Mouse (Mus musculus) intestine, embryonic 16.5 days (tissue): ENCODE measurements at regions not wholly inside any gene's neighbourhood (a gene's known extent, or its start where the extent isn't known, plus 50 kb on each side); places are given as distances from the start of the nearest gene placed in this dataset.

ENCODE experiments used
- ATAC-seq: fragments of 200-750 bp; cut with Nextera tagmentation; 2 replicates; pipeline ENCODE4 v1.8.0; 2017; ENCODE audit warnings: moderate TSS enrichment, moderate library complexity
- H3K27ac ChIP-seq: fragments of 300-500 bp; sonication (generic); 2 replicates; pipeline ENCODE4 v1.5.1; 2014; ENCODE audit warnings: mild to moderate bottlenecking, low read length
- H3K27me3 ChIP-seq: fragments of 300-500 bp; sonication (generic); replicated peaks from 2 replicates; pipeline ENCODE4 v1.6.1; 2014; ENCODE audit warnings: low read length, control low read depth, mixed read lengths; ENCODE audit not compliant: control insufficient read depth, insufficient read depth
- H3K36me3 ChIP-seq: fragments of 300-500 bp; sonication (generic); 2 replicates; pipeline ENCODE4 v1.6.1; 2014; ENCODE audit warnings: low read length, control low read depth; ENCODE audit not compliant: control insufficient read depth, insufficient read depth
- H3K4me1 ChIP-seq: fragments of 300-500 bp; sonication (generic); 2 replicates; pipeline ENCODE4 v1.6.1; 2014; ENCODE audit warnings: low read length, control low read depth, mixed read lengths; ENCODE audit not compliant: control insufficient read depth, insufficient read depth
- H3K4me2 ChIP-seq: fragments of 300-500 bp; sonication (generic); 2 replicates; pipeline ENCODE4 v1.6.1; 2014; ENCODE audit warnings: low read depth, low read length, control low read depth
- H3K4me3 ChIP-seq: fragments of 300-500 bp; sonication (generic); 2 replicates; pipeline ENCODE4 v1.5.1; 2014; ENCODE audit warnings: mild to moderate bottlenecking, low read length
- H3K9ac ChIP-seq: fragments of 300-500 bp; sonication (generic); 2 replicates; pipeline ENCODE4 v1.6.1; 2014; ENCODE audit warnings: low read depth, low read length
- H3K9me3 ChIP-seq: fragments of 300-500 bp; sonication (generic); 2 replicates; pipeline ENCODE4 v1.6.1; 2016; ENCODE audit warnings: low read length, control low read depth; ENCODE audit not compliant: control insufficient read depth
- WGBS: fragments of 180-500 bp; shearing (Covaris S2); extraction: QIAGEN DNeasy Blood & Tissue Kit; methylation state at CpG from one replicate; pipeline ENCODE4 v1.1.7; 2014; 5-methylcytosine and 5-hydroxymethylcytosine counted together

GRCm38 (mm10) chr9:41470010-41470409 lies 308.5 kb upstream of the Ubash3b start:
- Histone ChIP-seq H3K36me3 (no peaks in the 10 kb centered on the region), H3K9ac (no peak overlapping the region), H3K27me3 (no peaks in the 10 kb centered on the region), H3K4me1 (no peaks in the 10 kb centered on the region), H3K27ac (peak overlapping the region; percentile 39), H3K9me3 (no peaks in the 10 kb centered on the region), H3K4me2 (no peak overlapping the region), H3K4me3 (no peak overlapping the region)
- no peak for ATAC-seq
- 45% methylated on average over 6 of the region's 6 CpGs for WGBS

GRCm38 (mm10) chr9:41469414-41469813 lies 307.9 kb upstream of the Ubash3b start:
- WGBS, result 75% methylated on average over 5 of the region's 5 CpGs

GRCm38 (mm10) chr9:41464057-41464685 lies 302.7 kb upstream of the Ubash3b start:
- Histone ChIP-seq H3K4me1 (no peaks in the 10 kb centered on the region), H3K4me2 (no peak overlapping the region)
- whole genome bisulfite sequencing, result 74% methylated on average over 8 of the region's 8 CpGs

More at GRCm38 (mm10) chr9:41469414-41469813, 307.9 kb upstream of the Ubash3b start:
- Histone ChIP-seq H3K9ac (no peak overlapping the region), H3K36me3 (no peaks in the 10 kb centered on the region), H3K9me3 (no peaks in the 10 kb centered on the region), H3K27me3 (no peaks in the 10 kb centered on the region), H3K27ac (no peak overlapping the region), H3K4me3 (no peak overlapping the region), H3K4me1 (no peaks in the 10 kb centered on the region), H3K4me2 (no peak overlapping the region)
- ATAC-seq, result no peak

GRCm38 (mm10) chr9:41461742-41462141 lies 300.2 kb upstream of the Ubash3b start:
- Histone ChIP-seq H3K4me3 (no peak overlapping the region), H3K9ac (no peak overlapping the region), H3K27me3 (no peaks in the 10 kb centered on the region), H3K9me3 (no peaks in the 10 kb centered on the region), H3K27ac (no peak overlapping the region), H3K36me3 (no peaks in the 10 kb centered on the region), H3K4me1 (no peaks in the 10 kb centered on the region), H3K4me2 (no peak overlapping the region)
- WGBS, result 17% methylated on average over 11 of the region's 11 CpGs
- no peak; the same call in 1 of the 2 replicates for ATAC-seq

More at GRCm38 (mm10) chr9:41464057-41464685, 302.7 kb upstream of the Ubash3b start:
- no peak for ATAC-seq
- Histone ChIP-seq H3K9ac (no peak overlapping the region), H3K4me3 (no peak overlapping the region), H3K27me3 (no peaks in the 10 kb centered on the region), H3K36me3 (no peaks in the 10 kb centered on the region), H3K9me3 (no peaks in the 10 kb centered on the region), H3K27ac (no peak overlapping the region)

- no peak for ATAC-seq
- Histone ChIP-seq H3K9ac (no peak overlapping the region), H3K9me3 (no peaks in the 10 kb centered on the region), H3K36me3 (no peaks in the 10 kb centered on the region), H3K4me2 (no peak overlapping the region), H3K27ac (no peak overlapping the region), H3K4me1 (no peaks in the 10 kb centered on the region), H3K4me3 (no peak overlapping the region), H3K27me3 (no peaks in the 10 kb centered on the region)
- WGBS, result 65% methylated on average over 6 of the region's 6 CpGs
These were observed 299.2 kb upstream of the Ubash3b start for GRCm38 (mm10) chr9:41460709-41461108.

- no peak overlapping the region for H3K4me3 ChIP-seq
- H3K27ac ChIP-seq, result no peak overlapping the region
- no peaks in the 10 kb centered on the region for H3K9me3 ChIP-seq
- 78% methylated on average over 3 of the region's 3 CpGs for whole genome bisulfite sequencing
- H3K4me1 ChIP-seq, result no peaks in the 10 kb centered on the region
- H3K4me2 ChIP-seq, result no peak overlapping the region
- H3K36me3 ChIP-seq, result no peaks in the 10 kb centered on the region
- ATAC-seq, result no peak
- H3K9ac ChIP-seq, result no peak overlapping the region
- no peaks in the 10 kb centered on the region for H3K27me3 ChIP-seq
These were observed 295.5 kb upstream of the Ubash3b start for GRCm38 (mm10) chr9:41457003-41457402.

- no peaks in the 10 kb centered on the region for H3K9me3 ChIP-seq
- WGBS, result 72% methylated on average over 3 of the region's 3 CpGs
- no peak overlapping the region for H3K4me3 ChIP-seq
- H3K27me3 ChIP-seq, result no peaks in the 10 kb centered on the region
- no peaks in the 10 kb centered on the region for H3K36me3 ChIP-seq
- H3K9ac ChIP-seq, result no peak overlapping the region
- peaks cover 13% of the 10 kb centered on the region; the same call in 1 of the 2 replicates for H3K4me1 ChIP-seq
- ATAC-seq, result no peak
- H3K27ac ChIP-seq, result no peak overlapping the region
- no peak overlapping the region for H3K4me2 ChIP-seq
These were observed 290.2 kb upstream of the Ubash3b start for GRCm38 (mm10) chr9:41451738-41452137.

- Histone ChIP-seq H3K27me3 (no peaks in the 10 kb centered on the region), H3K4me3 (no peak overlapping the region), H3K9me3 (no peaks in the 10 kb centered on the region), H3K9ac (no peak overlapping the region), H3K36me3 (no peaks in the 10 kb centered on the region), H3K27ac (no peak overlapping the region), H3K4me2 (no peak overlapping the region), H3K4me1 (peaks cover 17% of the 10 kb centered on the region; the same call in 1 of the 2 replicates)
- 67% methylated on average over 4 of the region's 4 CpGs for WGBS
- no peak for ATAC-seq
These were observed 287.7 kb upstream of the Ubash3b start for GRCm38 (mm10) chr9:41449233-41449632.

GRCm38 (mm10) chr9:41447902-41448301 lies 286.4 kb upstream of the Ubash3b start:
- 78% methylated on average over 8 of the region's 8 CpGs for WGBS
- Histone ChIP-seq H3K27ac (peak overlapping the region; percentile 83; the same call in 1 of the 2 replicates), H3K9ac (no peak overlapping the region), H3K9me3 (no peaks in the 10 kb centered on the region), H3K4me2 (no peak overlapping the region), H3K4me3 (no peak overlapping the region), H3K4me1 (peaks cover 17% of the 10 kb centered on the region; the same call in 1 of the 2 replicates), H3K36me3 (no peaks in the 10 kb centered on the region), H3K27me3 (no peaks in the 10 kb centered on the region)
- ATAC-seq, result no peak
